Mouse (Mus musculus) megakaryocyte, embryonic 14.5 days (primary cell): ENCODE results near the gene Etfrf1.

Source experiments
- FLI1 ChIP-seq: IDR thresholded peaks from 2 replicates; pipeline ENCODE4 v1.6.1; 2012; ENCODE audit warnings: low read length, inconsistent platforms, mixed read lengths
- GATA1 ChIP-seq: IDR thresholded peaks from 3 replicates; pipeline ENCODE4 v1.6.1; 2012; ENCODE audit warnings: mixed read lengths, low read length, inconsistent platforms, borderline replicate concordance

DNA sequence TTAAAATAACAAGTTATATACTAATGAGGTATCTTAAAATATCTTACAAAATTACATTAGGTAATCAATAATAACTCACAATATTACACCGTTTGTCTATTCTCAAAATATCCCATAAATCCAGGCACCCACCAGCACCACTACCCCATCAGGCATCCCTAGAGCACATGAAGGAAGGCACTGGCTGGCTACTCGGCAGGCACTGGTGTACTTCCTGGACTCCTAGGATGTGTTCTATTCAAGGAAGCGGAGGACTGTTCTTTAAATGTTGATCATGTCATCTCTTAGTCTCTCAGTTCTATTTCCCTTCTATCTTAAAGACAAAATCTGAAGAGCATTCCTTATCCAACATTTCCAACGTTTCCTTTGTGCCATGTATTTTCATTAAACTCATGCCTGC, 26.2 kb downstream of the Etfrf1 start:
- TF ChIP-seq GATA1 (no peak), FLI1 (no peak)
